Mouse (Mus musculus): Measurements from ENCODE around the gene Prss33.
A peak's percentile ranks its signal among the peaks of the same experiment; 100 is the strongest.
"Not testable (repeated sequence)": the region's sequence is repeated elsewhere in the genome, so short reads cannot be mapped to it uniquely, and the experiment has no call there.

The Prss33 gene

DNA sequence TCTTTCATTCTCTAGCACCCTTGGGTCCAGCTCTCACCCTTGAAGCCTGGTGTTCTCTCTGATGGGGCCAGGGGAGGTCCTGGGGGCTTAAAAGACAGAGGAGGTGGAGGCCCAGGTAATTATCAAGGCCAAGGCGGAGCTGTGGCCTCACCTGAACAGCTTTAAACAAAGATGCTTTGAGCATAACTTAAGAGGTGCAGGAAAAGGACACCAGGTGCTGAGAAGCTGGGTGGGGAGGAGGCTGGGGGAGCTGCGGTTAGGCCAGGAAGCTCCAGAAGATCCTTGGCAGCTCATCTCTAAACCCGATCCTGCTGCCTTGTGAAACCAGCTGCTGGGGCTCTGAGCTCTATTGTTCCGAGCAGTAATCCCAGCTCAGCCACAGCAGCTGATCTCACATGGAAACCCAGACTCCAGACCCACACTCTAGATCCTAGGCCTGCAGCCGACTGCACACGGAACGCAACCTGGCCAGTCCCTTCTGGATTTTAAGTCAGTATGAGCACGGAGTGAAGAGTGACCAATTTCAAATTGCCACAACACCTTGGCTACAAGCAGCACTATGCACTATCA lies at the start of gene Prss33:
Prss33 (minus strand) TSS at position 51 of the 570 bp plus-strand sequence.
- DNase-seq (ENCODE audit: low read depth, low spot score), result no peak

DNA sequence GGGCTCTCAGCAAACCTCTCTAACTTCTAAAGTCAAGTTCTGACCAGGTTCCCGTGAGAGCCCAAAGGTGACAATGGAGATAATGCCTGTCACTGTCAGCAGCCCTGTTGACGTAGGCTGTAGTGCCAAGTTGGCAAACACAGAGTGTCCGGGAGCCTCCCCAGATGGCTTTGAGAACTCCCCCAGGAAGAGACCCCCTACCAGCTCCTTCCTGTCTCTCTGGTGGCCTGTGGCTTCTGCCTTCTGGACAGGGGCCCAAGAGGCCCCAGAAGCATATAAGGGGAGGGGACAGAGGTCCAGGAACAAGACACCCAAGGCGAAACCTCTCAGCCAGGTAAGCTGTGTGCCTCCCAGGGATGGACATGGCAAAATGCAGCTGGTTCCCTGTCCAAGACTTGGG lies 44.7 kb upstream of the Prss33 start, which contains the start of the genes Dcpp1 and Dcpp2:
Dcpp1 (plus strand) TSS at position 301 of the 400 bp plus-strand sequence.
Dcpp2 (plus strand) TSS at position 305 of the 400 bp plus-strand sequence.
- DNase-seq (ENCODE audit: low read depth, low spot score), result not testable (repeated sequence)

DNA sequence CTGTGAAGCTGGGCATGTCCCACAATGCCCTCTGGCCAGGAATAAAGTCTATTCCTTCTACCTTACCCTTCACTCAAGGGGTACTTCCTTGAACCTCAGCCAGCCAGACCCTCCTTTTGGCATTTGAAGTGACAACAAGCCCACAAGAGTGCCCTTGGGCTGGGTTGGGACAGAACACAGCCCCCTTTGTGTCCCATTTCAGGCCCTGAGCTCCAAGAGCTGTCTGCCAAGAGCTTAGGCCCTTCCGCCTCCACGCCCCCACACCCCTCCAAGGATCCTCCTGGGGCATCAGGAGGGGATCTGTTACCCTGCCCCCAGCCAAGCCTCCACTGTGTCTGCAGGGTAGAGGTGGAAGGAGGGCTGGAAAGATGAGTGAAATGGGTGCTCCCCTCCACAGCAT lies 41.3 kb upstream of the Prss33 start:
- no peak for DNase-seq (ENCODE audit: low read depth, low spot score)

DNA sequence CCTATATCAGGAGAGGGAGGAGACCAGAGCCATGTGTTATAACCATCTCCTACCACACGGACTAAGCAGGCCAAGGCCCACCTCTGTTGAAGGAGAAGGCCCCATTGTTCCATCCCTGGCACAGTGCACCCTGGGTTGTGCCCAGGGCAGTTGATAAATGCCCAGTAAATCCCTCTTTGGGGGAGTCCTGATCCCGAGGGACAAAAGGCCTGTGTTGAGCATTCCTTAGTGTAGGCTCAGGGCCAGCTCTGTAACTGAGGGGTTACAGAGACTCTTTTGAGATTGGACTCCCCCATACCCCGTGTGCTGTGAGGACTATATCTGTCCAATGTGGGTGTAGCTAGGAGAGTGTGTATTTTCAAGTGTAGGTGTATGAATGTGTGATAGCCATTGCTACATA lies 40.9 kb upstream of the Prss33 start:
- DNase-seq (ENCODE audit: low read depth, low spot score), result no peak

DNA sequence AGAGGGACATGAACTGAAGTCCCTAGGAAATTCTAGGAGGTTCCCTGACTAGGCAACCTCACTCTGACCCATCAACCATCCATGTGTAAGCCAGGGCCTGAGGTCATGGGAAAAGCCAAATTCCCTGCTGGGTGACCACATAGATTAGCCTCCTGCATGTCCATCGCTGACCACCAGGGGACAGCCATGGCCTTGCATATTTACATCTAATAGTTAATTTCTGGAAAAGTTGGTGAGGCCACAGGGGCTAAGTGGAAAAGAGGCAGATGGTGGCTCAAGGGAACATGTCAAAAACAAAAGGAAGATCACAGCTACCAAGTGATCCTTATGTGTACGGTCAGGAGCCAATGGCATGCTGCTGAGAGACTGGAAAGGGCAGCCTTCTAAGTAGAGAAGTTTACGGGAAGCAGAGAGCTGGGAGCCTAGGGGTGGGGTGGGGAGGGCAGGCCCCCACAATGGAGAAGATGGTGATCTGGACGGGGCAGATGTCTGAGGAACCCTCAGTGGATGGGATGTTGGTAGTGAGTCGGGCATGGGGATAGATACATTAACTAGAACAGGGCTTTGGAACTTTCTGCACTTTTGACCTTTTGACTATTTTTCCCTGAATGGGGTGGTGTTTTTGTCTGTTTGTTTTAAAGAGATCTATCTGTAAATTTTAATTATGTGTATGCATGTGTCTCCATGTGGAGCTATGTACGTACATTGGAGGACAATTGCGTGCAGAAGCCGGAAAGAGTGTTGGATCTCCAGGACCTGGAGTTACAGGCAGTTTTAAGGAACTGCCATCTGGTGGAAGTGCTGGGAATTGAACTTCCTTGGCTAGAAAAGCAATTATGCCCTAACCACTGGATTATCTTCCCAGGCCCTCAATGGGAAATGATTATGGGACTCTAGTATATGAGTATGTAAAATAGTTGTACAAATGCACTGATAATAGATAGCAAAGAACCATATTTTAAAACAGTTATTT lies 38.3 kb upstream of the Prss33 start:
- peak; percentile 22 for DNase-seq (ENCODE audit: low read depth, low spot score)

DNA sequence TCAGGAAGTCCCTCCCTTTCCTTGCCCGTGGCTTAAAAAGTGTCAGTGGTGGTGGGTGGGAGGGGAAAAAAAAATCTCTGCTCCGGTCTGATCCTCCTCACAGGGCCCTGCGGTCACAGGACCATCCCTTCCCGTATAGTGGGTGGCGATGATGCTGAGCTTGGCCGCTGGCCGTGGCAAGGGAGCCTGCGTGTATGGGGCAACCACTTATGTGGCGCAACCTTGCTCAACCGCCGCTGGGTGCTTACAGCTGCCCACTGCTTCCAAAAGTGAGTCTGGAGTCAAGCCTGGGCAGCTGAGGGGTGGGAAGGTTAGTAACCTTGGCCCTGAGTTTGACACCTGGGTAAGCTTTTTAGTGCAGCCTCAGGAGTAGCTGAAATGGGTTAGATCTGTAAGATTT lies 32.7 kb upstream of the Prss33 start:
- DNase-seq (ENCODE audit: low read depth, low spot score), result no peak

DNA sequence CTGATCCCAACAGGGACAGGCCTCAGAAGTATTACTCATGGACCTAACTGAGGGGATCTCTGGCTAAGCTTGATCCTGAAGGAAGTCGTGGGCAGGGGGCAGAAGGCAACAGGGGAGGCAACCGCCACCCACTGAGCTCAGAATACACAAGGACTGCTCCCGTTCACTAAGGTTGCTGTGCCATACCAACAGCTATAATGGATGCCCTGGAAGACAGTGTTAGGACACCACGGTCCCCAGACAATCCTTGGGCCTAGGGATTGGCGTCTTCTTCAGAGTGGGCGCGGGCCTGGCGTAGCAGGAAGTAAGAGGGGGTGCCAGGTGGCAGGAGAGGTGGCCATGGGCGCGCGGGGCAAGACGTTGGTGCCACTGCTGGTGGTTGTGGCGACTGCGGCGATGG lies 31.9 kb upstream of the Prss33 start, which contains the start of gene Prss21:
Prss21 (plus strand) TSS at position 301 of the 400 bp plus-strand sequence.
- no peak for DNase-seq (ENCODE audit: low read depth, low spot score)

DNA sequence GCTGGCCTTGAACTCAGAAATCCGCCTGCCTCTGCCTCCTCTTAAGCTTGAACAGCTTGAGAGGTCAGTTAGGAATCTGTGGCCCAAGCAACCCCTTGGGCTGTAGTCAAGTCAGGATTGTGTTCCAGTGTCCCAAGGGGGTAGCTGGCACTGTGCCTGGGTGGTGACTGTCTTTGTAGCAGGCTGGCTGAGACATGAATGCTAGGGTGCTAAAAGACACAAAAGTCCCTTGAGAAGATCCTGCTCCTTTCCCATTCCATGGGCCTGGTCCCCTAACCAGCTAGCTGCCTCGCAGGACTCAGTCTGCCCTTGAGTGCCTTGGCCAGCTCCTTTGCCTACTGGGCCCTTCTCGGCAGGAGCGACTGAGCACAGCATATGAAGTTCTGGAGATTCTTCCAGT lies 27.1 kb upstream of the Prss33 start:
- no peak for DNase-seq (ENCODE audit: low read depth, low spot score)

DNA sequence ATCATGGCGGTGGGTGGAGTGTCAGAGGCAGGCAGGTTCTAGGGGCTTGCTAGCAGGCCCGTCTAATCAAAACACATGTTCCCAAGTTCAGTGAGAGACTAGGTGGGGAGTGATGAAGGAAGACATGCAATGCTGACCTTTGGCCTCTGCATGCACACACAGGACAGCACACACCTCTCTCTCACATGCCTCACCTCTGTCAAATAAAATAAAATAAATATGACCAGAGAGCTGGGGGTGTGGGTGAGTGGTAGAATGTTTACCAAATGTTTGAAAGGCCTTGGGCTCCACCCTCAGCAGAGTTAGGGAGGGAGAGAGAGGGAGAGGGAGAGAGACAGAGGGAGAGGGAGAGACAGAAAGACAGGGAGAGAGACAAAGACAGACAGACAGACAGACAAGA lies 22.1 kb upstream of the Prss33 start:
- no peak for DNase-seq (ENCODE audit: low read depth, low spot score)

DNA sequence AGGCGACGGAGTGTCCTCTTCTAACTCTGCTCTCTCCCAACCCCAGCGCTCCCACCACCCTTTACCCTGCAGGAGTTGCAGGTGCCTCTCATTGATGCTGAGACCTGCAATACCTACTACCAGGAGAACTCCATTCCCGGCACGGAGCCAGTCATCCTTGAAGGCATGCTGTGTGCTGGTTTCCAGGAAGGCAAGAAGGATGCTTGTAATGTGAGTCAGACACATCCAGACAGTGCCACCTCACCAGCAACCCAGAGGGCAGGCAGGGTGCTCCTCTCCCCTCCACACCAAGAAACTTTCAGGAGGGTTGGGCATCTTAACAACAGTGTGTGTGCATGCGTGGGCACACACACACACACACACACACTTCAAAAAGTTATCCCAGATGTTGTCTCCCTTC lies 21.3 kb upstream of the Prss33 start:
- no peak for DNase-seq (ENCODE audit: low read depth, low spot score)

DNA sequence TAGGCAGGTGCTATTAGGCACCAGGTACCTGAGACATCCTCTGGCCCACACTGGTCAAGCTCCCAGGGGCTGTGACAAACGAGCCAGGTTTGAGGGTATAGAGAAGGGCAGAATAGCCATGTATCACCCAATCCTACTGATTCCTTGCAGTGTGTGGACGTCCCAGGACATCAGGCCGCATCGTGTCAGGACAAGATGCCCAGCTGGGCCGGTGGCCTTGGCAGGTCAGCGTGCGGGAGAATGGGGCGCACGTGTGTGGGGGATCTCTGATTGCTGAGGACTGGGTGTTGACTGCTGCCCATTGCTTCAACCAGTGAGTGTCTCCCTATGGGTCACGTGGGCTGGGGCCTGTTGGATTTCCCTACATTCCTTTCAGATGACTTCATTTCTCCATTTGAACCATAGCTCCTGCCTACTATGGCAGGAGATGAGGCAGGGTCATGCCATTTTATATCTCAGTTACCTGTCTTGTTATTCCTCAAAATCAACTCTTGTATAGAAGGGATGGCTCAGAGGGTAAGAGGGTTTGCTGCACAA lies 18.4 kb upstream of the Prss33 start:
- DNase-seq (ENCODE audit: low read depth, low spot score), result no peak

DNA sequence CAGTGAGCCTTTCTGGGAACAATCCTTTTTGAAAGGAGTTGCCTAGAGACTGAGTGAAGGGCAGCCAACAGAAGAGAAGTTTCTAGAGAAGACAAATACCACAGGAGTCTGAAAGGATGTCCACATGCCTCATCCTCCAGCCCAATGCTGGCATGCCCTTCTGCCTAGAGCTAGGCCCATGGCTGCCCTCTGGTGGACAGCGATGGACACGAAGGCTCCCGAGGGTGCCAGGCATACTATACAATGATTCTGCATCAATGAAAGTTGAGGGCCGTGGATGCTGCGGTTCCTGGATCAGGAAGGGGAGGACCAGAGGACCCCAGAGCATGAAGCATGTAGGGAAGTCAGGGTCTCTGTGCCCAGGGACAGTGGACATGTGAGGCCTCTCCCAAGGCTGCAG lies 17.4 kb upstream of the Prss33 start:
- DNase-seq (ENCODE audit: low read depth, low spot score), result no peak

DNA sequence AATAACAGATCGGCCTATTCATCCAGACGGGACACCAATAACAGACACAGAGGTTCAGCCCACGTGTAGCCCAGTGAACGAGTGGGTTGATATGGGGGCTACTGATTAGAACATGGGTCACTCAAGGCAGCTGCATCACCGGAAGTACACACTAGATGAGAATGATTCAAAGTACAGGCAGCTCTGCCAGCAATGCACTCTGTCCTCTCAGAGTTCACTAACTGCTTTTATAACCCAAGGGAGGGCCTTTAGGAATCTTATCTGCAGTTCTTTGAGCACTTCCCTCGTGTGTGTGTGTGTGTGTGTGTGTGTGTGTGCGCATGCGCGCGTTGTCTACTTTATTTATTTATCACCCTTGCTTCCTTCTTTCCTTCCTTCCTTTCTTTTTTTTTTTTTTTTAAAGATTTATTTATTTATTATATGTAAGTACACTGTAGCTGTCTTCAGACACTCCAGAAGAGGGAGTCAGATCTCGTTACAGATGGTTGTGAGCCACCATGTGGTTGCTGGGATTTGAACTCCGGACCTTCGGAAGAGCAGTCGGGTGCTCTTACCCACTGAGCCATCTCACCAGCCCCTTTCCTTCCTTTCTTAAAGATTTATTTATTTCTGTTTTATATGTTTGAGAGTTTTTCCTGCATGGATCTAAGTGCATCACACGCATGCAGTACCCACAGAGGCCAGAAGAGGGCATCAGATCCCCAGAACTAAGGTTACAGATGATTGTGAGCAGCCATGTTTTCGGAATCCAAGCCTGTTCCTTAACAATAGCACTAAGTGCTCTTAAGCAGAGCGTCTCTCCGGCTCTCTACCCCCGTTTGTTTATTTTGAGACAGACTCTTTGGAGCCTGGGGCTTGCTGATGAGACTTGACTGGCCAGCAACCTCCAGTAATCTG lies 15.2 kb upstream of the Prss33 start:
- DNase-seq (ENCODE audit: low read depth, low spot score), result no peak

DNA sequence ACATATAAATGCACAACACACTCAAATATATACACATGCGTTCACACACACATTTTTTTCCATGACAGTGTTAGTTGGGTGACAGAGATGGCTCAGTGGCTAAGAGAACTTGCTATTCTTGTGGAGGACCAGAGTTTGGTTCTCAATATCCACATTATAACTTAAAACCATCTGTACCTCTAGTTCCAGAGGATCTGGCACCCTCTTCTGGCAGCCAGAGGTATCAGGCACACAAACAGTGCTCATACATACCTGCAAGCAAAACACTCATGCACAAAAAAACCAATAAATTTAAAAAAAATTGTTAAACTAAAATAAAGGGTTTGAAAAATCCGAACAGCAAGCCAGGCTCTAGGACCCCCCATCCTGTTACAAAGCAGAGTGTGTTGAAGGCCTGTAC lies 14.2 kb upstream of the Prss33 start:
- DNase-seq (ENCODE audit: low read depth, low spot score), result no peak

DNA sequence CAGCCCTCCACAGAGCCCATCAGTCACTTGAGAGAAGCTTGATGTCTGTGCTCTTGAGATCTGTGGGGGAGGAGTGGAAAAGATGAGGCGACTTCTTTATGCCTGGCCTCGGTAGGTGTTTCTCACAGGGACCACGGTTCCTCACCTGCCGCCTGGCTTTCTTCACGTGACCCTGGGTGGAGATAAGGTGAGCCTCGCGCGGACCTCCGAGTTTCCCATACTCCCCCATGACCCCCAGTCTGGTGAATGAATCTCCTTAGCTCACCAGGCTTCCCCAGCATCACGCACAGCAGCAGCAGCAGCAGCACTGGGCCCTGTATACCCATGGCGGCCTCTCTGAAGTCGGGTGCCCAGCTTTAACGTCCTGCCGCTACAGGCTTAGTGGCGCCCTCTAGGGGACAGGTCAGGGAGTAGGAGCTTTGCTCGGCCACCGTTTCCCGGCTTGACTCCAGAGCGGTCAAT lies 8.0 kb upstream of the Prss33 start, which contains the start of the genes Prss32 and Prss41:
Prss32 (plus strand) TSS at position 44 of the 462 bp plus-strand sequence.
Prss41 (minus strand) TSS at position 361 of the 462 bp plus-strand sequence.
- DNase-seq (ENCODE audit: low read depth, low spot score), result no peak

DNA sequence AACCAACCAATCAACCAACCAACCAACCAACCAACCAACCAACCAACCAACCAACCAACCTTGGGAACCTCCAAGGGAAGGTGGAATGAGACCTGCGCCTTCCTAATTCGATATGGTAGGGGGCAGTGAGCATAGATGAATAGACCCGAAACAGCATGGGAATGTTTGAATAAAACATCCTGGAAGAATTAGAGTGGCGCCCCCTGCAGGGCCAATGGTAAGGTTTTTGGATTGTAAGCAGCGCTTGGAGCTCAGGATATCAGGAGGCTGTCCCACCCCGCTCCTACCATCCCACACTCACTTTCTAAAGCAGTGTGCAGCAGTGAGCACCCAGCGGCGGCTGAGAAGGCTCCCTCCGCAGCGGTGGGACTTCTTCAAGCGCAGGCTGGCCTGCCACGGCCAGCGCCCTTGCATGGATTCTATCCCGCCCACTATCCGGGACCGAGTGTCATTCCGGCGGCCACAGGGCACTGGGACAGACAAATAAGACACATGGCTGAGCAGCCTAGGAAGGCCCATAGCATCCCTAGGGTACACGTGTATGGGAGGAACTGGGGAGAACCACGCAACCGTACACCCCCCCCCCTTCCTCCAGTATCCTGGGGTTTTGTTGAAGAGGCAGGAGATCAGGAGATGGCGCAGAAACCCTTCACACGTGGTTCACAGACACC lies 7.4 kb upstream of the Prss33 start:
- no peak for DNase-seq (ENCODE audit: low read depth, low spot score)

DNA sequence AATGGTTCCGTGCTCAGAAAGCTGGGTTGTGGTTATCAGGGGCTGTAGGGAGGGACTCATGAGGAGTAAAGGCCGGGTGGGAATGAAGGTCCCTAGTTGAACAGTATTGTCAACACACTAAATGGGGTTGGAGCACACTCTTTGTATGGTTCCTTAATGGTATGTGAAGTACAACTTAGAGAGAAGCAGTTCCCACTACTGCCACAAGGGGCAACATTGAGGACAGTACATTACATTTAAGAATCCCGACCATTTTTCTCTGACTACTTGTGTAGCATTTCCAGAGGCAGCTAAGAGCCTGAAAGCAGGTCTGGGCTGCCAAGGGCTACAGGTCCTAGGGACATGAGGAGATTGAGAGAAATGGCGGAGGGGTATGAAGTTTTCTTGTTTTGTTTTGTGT lies 5.3 kb upstream of the Prss33 start:
- no peak for DNase-seq (ENCODE audit: low read depth, low spot score)

DNA sequence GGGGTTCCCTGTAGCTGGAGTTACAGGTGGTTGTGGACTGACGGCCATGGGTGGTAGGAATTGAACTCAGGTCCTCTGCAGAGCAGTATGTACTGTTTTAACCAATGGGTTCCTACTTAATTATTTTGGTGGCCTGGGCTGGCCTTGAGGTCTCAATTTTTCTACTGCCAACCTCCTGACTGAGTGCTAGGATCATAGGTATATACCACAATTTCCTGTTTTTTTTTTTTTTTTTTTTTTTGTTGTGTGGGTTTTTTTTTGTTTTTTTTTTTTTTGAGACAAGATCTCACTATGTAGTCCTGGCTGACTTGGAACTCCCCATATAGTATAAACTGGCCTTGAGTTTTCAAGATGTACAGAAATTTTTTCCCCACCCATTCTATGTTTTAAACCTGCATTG lies 4.7 kb downstream of the Prss33 start:
- DNase-seq (ENCODE audit: low read depth, low spot score), result no peak

DNA sequence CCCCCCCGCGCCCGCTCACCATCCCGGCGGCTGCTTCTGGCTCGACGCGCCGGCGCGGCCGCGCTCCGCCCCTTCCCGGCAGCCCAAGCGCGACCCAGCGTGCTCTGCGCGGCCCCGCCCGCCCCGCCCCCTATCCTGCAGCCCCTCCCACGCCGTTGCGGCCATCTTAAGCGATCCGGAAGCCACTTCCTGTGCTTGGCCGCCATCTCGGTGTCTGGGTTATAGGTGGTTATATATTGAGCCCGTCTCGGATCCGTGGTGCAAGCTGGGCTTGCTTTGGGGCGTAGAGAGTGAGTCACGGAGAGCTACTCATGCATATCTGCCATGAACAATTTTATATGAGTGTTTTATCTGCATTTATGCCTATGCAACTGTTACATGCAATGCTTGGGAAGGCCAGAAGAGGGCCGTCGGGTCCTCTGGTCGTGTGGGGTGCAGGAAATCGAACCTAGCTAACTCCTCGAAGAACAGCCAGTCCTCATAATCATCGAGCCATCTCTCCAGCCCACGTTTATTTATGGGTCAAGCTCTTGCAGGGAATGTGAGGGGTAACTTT lies 6.7 kb downstream of the Prss33 start, which contains the start of gene Elob:
Elob (minus strand) TSS at position 73 of the 556 bp plus-strand sequence.
- peak; percentile 86 for DNase-seq (ENCODE audit: low read depth, low spot score)

All from skeletal muscle tissue, adult 2 months (tissue).